Comparison of ENCODE assay signal across 11 mouse cellular contexts in the genomic region with DNA sequence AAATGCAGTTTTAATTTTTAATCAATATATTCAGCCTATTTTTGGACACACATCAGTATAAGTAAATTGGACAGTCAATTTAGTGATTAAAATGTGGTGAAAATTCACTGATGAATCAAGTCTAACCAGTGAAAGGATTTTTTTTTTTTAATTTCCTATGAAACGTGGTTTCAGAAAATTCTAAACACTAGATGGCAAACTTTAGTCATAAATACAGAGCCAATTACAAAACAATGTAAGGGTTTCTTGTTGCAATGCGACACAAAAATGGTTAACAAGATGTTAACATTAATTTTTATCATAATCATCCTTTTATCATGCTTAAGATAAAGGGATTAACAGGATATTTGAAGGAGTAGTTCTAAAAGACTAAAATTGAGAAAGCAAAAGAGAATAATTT.
"Had no signal": no experiment of that assay in that cellular context is flagged by ENCODE, and none has a peak within 500 bp of the region (broad histone marks: within the 10 kb centered on the region; RNA-seq: fewer than 3 reads in every experiment).

No protein-coding gene starts in this region.

- H3K27ac ChIP-seq: kidney, embryonic 15.5 days; limb, embryonic 15.5 days; liver, embryonic 12.5 days; stomach, embryonic 15.5 days had no signal

- H3K4me1 ChIP-seq: kidney, embryonic 15.5 days; limb, embryonic 15.5 days; liver, embryonic 12.5 days; stomach, embryonic 15.5 days had no signal

- ATAC-seq: liver, embryonic 12.5 days; midbrain, embryonic 16.5 days had no signal

- H3K27me3 ChIP-seq: kidney, embryonic 15.5 days; limb, embryonic 15.5 days; liver, embryonic 12.5 days; stomach, embryonic 15.5 days had no signal

- H3K4me2 ChIP-seq: kidney, embryonic 15.5 days; limb, embryonic 15.5 days; liver, embryonic 12.5 days; stomach, embryonic 15.5 days had no signal

- DNase-seq: kidney, adult 2 months; kidney, postnatal 14 days; layer of hippocampus, adult 9-11 months; layer of hippocampus, postnatal 36 days; lung, postnatal 36 days; right cerebral cortex, postnatal 14 days had no signal

- H3K9me3 ChIP-seq: kidney, embryonic 15.5 days; limb, embryonic 15.5 days; liver, embryonic 12.5 days; stomach, embryonic 15.5 days had no signal

- H3K9ac ChIP-seq: kidney, embryonic 15.5 days; limb, embryonic 15.5 days; liver, embryonic 12.5 days; stomach, embryonic 15.5 days had no signal

- H3K4me3 ChIP-seq: kidney, embryonic 15.5 days; limb, embryonic 15.5 days; liver, embryonic 12.5 days; stomach, embryonic 15.5 days had no signal

- H3K36me3 ChIP-seq: kidney, embryonic 15.5 days; limb, embryonic 15.5 days; liver, embryonic 12.5 days; stomach, embryonic 15.5 days had no signal
